Mouse (Mus musculus) liver, embryonic 14.5 days (tissue): ENCODE data around the gene Rrp9. TPM values are rescaled to one million over a fixed set of nuclear protein-coding genes. Genes with fewer than 3 reads are reported as not detected.
A peak's percentile ranks its signal among the peaks of the same experiment; 100 is the strongest.

Experiments used
- ATAC-seq: fragments of 200-750 bp; cut with Nextera tagmentation; 2 replicates; pipeline ENCODE4 v1.8.0; 2017; ENCODE audit warnings: moderate number of reproducible peaks, mild to moderate bottlenecking, moderate library complexity; ENCODE audit not compliant: insufficient read depth
- DNase-seq, 3 experiments: peaks; one replicate each; pipeline ENCODE4 v3.0.0-alpha.2; 2012 to 2013; ENCODE audit warnings: low read depth in 3 of 3, low spot score in 3 of 3
- H3K27ac ChIP-seq: fragments of 300-500 bp; sonication (generic); 2 replicates; pipeline ENCODE4 v1.5.1; 2014; ENCODE audit warnings: moderate library complexity, mild to moderate bottlenecking, control low read depth, inconsistent platforms
- H3K27me3 ChIP-seq: fragments of 300-500 bp; sonication (generic); 2 replicates; pipeline ENCODE4 v1.6.1; 2014; ENCODE audit warnings: mild to moderate bottlenecking, low read length, moderate library complexity; ENCODE audit not compliant: control insufficient read depth, insufficient read depth
- H3K36me3 ChIP-seq: fragments of 300-500 bp; sonication (generic); replicated peaks from 2 replicates; pipeline ENCODE4 v1.6.1; 2014; ENCODE audit warnings: low read depth; ENCODE audit not compliant: control insufficient read depth, insufficient read depth
- H3K4me1 ChIP-seq, 2 experiments: fragments of 200-500 bp in 1 of 2; fragments of 300-500 bp in 1 of 2; sonication (generic) in 1 of 2; replicated peaks; 2 replicates each; pipeline ENCODE4 v1.6.1; 2012 to 2014; ENCODE audit warnings: antibody characterized with exemption in 1 of 2, inconsistent platforms in 1 of 2, low read length in 1 of 2; ENCODE audit not compliant: control insufficient read depth in 2 of 2, insufficient read depth in 2 of 2
- H3K4me2 ChIP-seq: fragments of 300-500 bp; sonication (generic); 2 replicates; pipeline ENCODE4 v1.6.1; 2014; ENCODE audit warnings: low read depth, mild to moderate bottlenecking, control low read depth, moderate library complexity
- H3K4me3 ChIP-seq, 2 experiments: fragments of 200-500 bp in 1 of 2; fragments of 300-500 bp in 1 of 2; sonication (generic) in 1 of 2; 2 replicates each; pipeline ENCODE4 v1.5.1; 2012 to 2014; ENCODE audit warnings: low read depth in 2 of 2, low read length in 2 of 2, mild to moderate bottlenecking in 2 of 2, control low read depth in 1 of 2, inconsistent platforms in 1 of 2, moderate library complexity in 1 of 2; ENCODE audit not compliant: insufficient read depth in 1 of 2
- H3K9ac ChIP-seq: fragments of 300-500 bp; sonication (generic); replicated peaks from 2 replicates; pipeline ENCODE4 v1.6.1; 2014; ENCODE audit warnings: mild to moderate bottlenecking, control low read depth, moderate library complexity
- H3K9me3 ChIP-seq: fragments of 300-500 bp; sonication (generic); 2 replicates; pipeline ENCODE4 v1.6.1; 2016; ENCODE audit warnings: low read length, mixed read lengths; ENCODE audit not compliant: control insufficient read depth
- CTCF ChIP-seq: IDR thresholded peaks from 2 replicates; pipeline ENCODE4 v1.5.1; 2016; ENCODE audit warnings: antibody characterized with exemption, low read depth, control low read depth
- EP300 ChIP-seq: IDR thresholded peaks from 2 replicates; pipeline ENCODE4 v1.6.1; 2016; ENCODE audit warnings: antibody characterized with exemption, low read depth
- WGBS: fragments of 180-500 bp; shearing (Covaris S2); extraction: QIAGEN DNeasy Blood & Tissue Kit; methylation state at CpG from one replicate; pipeline ENCODE4 v1.1.7; 2014; ENCODE audit not compliant: insufficient replicate concordance; 5-methylcytosine and 5-hydroxymethylcytosine counted together
- polyA plus RNA-seq, 2 experiments: library from polyadenylated mRNA; depleted of rRNA in 1 of 2; stranded (reverse) in 1 of 2; unstranded in 1 of 2; fragments of >200 nt; fragmentation: Nextera tagmentation in 1 of 2; extraction: Ambion mirVana in 1 of 2; gene quantifications; 2 replicates each; pipeline versions ENCODE4 v1.2.1 to v1.2.3; 2012 to 2014

Rrp9 gene
- polyA plus RNA-seq, 2 experiments = 18.8 to 22.1 TPM

DNA sequence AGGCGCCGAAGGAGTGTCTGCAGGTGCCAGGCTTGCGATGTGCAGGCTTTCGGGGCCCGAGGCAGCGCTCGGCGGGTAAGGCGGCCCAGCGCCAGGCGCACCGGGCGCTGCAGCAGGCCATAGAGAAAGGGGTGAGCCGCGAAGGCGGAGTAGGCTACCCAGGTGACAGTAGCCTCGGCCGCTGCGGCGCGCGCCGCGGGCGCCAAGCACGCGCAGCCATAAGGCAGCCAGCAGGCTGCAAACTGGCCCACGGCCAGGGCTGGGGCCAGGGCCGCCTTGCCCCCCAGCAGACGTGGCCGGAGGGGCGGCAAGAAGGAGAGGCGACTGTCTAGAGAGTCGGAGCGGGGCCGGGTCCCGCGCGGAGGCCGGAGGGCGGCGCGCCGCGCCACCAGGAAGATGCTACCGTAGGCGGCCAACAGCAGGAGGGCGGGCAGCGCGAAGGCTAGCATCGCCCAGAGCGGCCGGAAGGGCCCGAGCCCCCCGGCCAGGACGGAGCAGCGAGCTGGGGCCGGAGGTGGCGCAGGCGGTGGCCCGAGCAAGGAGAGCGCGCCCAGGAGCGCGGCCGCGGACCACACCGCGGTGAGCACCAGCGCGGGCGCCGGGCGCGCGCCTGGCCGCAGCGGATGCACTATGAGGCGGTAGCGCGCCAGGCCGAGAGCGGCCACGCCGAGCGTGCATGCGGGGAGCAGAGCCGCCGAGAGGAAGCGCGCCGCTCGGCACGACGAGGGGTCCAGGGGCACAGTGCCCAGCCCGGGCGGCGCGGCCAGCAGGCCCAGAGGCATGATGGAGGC lies 10.8 kb upstream of the Rrp9 start:
- H3K4me1 ChIP-seq = no peaks in the 10 kb centered on the region
- H3K9ac ChIP-seq = no peak overlapping the region
- 3% methylated on average over 98 of the region's 99 CpGs for WGBS
- no peak overlapping the region for H3K27ac ChIP-seq
- H3K27me3 ChIP-seq = peaks cover 20% of the 10 kb centered on the region
- DNase-seq (no peak), ATAC-seq (peak; percentile 34; the same call in 1 of the 2 replicates)
- H3K36me3 ChIP-seq = no peaks in the 10 kb centered on the region
- no peaks in the 10 kb centered on the region for H3K9me3 ChIP-seq
- peak overlapping the region; percentile 66 for H3K4me2 ChIP-seq
- TF ChIP-seq CTCF = no peak
- no peak for TF ChIP-seq EP300
- H3K4me3 ChIP-seq = peak overlapping the region; percentile 19 to 48; a peak in 3 of 4 replicates

DNA sequence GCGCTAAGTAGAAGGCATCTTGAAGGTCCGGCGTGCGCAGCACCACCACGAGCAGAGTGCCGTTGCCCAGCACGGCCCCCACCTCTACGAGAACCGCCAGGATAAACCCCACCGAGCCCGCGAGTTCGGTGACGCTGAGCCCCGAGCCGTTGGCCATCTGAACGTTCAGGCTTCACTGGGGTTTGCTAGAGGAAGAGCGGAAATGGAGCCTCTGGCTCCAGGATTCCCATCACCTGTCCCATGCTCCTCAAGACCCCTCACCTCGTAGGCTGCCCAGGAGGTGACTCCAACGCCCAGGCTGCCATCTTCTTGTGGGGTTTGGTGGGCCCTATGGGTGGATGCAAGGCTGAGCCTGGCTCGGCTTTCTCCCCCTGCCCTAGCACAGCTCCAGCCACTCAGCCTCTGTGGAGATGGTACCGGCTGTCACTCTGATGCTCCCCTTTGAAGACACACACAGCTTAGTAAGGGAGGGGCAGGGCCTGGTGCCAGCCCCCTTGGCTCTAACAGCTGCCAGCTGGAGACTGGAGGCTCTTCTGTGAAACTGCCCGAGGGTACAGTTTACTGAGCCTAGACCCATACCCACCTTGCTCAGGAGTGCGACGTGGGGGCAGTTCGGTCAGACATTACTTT lies 10.1 kb upstream of the Rrp9 start, which contains the start of gene Gpr62:
Gene Gpr62 (minus strand): TSS at position 368 of the 630 bp plus-strand sequence.
- Histone ChIP-seq H3K4me1 (no peaks in the 10 kb centered on the region), H3K9me3 (no peaks in the 10 kb centered on the region), H3K4me3 (peak within 1 kb of the TSS; percentile 19 to 48; a peak in 3 of 4 replicates), H3K27me3 (peaks cover 20% of the 10 kb centered on the region), H3K4me2 (peak within 1 kb of the TSS; percentile 66), H3K9ac (no peak within 1 kb of the TSS), H3K36me3 (no peaks in the 10 kb centered on the region), H3K27ac (no peak within 1 kb of the TSS)
- WGBS = 26% methylated on average over 26 of the region's 26 CpGs
- ATAC-seq = no peak
- TF ChIP-seq CTCF (no peak), EP300 (no peak)
- DNase-seq = no peak

- WGBS = 58% methylated on average over 6 of the region's 6 CpGs
- Histone ChIP-seq H3K4me3 (no peak overlapping the region), H3K4me2 (no peak overlapping the region), H3K9ac (no peak overlapping the region), H3K9me3 (no peaks in the 10 kb centered on the region), H3K27me3 (peaks cover 20% of the 10 kb centered on the region), H3K36me3 (no peaks in the 10 kb centered on the region), H3K4me1 (no peaks in the 10 kb centered on the region), H3K27ac (no peak overlapping the region)
- no peak for ATAC-seq
- no peak for DNase-seq
- TF ChIP-seq EP300 = no peak
- TF ChIP-seq CTCF = no peak
Measured at GRCm38 (mm10) chr9:106466721-106467120, 9.0 kb upstream of the Rrp9 start.

DNA sequence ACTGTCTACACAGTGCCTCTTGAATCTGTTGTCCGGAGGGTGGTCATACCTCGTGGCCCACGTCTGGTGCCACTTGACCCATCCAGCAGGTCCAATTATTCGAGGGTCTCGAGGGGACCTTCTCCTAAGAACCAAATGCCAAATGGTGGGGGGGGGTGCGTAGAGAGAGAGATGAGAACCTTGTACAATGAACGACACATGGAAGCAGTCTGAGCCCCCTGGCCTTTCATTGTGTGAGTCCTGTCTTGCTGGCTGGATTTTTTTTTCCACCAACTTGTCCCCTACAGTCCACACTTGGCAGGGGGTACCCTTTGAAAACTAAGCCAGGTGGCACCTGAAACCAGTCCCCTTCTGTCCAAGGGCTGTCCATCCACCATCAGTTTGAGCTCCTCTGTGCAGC lies 8.0 kb upstream of the Rrp9 start:
- ATAC-seq = no peak

GRCm38 (mm10) chr9:106469317-106469716 lies 6.4 kb upstream of the Rrp9 start:
- no peak overlapping the region for H3K9ac ChIP-seq
- peaks cover 19% of the 10 kb centered on the region for H3K27me3 ChIP-seq
- H3K4me2 ChIP-seq = no peak overlapping the region
- no peak overlapping the region for H3K4me3 ChIP-seq
- H3K36me3 ChIP-seq = no peaks in the 10 kb centered on the region
- no peaks in the 10 kb centered on the region for H3K4me1 ChIP-seq
- H3K27ac ChIP-seq = no peak overlapping the region
- TF ChIP-seq EP300 (no peak), CTCF (0 out of 2 replicates have a peak, but pooled peaks have one; percentile 13)
- no peak for DNase-seq
- WGBS = 31% methylated on average over 6 of the region's 6 CpGs
- no peak for ATAC-seq
- no peaks in the 10 kb centered on the region for H3K9me3 ChIP-seq

More for the DNA sequence above, 8.0 kb upstream of the Rrp9 start:
- Histone ChIP-seq H3K9me3 (no peaks in the 10 kb centered on the region), H3K27me3 (peaks cover 20% of the 10 kb centered on the region), H3K9ac (no peak overlapping the region), H3K4me1 (no peaks in the 10 kb centered on the region), H3K27ac (no peak overlapping the region), H3K4me2 (no peak overlapping the region), H3K4me3 (no peak overlapping the region), H3K36me3 (no peaks in the 10 kb centered on the region)
- no peak for DNase-seq
- TF ChIP-seq CTCF (no peak), EP300 (no peak)
- WGBS = 68% methylated on average over 7 of the region's 7 CpGs
